Mouse (Mus musculus) myocyte (in vitro differentiated cells): Measurements from ENCODE around the gene Grik4.

Experiments
- CEBPB ChIP-seq: IDR thresholded peaks from 2 replicates; pipeline ENCODE4 v1.6.1; 2011; ENCODE audit warnings: mild to moderate bottlenecking, moderate library complexity; ENCODE audit not compliant: poor library complexity, insufficient read depth, severe bottlenecking
- E2F4 ChIP-seq: IDR thresholded peaks from one replicate; pipeline ENCODE4 v1.6.1; 2011; ENCODE audit warnings: mild to moderate bottlenecking, control low read depth, moderate library complexity; ENCODE audit not compliant: insufficient read depth
- MAX ChIP-seq: IDR thresholded peaks from one replicate; pipeline ENCODE4 v1.6.1; 2011; ENCODE audit warnings: low read depth, mild to moderate bottlenecking, control low read depth
- MYOG ChIP-seq, 3 experiments: IDR thresholded peaks; one replicate each; pipeline ENCODE4 v1.6.1; 2011; ENCODE audit warnings: control low read depth in 2 of 3, low read depth in 2 of 3, mild to moderate bottlenecking in 2 of 3; ENCODE audit not compliant: insufficient read length in 2 of 3, control insufficient read depth in 1 of 3, insufficient read depth in 1 of 3
- POLR2A ChIP-seq: IDR thresholded peaks from one replicate; pipeline ENCODE4 v1.6.1; 2011; ENCODE audit warnings: low read depth, mild to moderate bottlenecking, control low read depth, moderate library complexity; ENCODE audit not compliant: insufficient read length
- TCF3 ChIP-seq: IDR thresholded peaks from one replicate; pipeline ENCODE4 v1.6.1; 2011; ENCODE audit warnings: low read depth, control low read depth; ENCODE audit not compliant: insufficient read length

DNA sequence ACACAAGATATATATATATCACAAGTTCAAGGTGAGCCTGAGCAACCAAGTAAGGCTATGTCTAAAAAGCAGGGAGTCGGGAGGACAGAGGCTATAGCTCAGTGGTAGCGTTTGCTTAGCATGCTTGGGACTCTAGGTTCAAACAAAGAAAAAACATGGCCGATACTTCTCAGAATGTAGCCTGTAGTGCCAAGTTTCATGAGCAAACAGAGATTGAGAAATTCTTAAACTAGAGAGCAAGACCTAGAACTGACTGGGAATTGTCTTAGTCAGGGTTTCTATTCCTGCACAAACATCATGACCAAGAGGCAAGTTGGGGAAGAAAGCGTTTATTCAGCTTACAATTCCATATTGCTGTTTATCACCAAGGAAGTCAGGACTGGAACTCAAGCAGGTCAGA, 468.1 kb downstream of the Grik4 start:
- TF ChIP-seq POLR2A (no peak), CEBPB (no peak), MAX (no peak), TCF3 (no peak), E2F4 (no peak), MYOG (IDR thresholded peaks at IDR 0.05; ENCODE audit: control insufficient read depth in 1 of 3, insufficient read depth in 1 of 3, insufficient read length in 2 of 3, low read depth in 2 of 3) (no peak)
